Mouse (Mus musculus) megakaryocyte progenitor cell, adult 5-6 weeks (primary cell): ENCODE results near the gene Gnas. TPM values are rescaled to one million over a fixed set of nuclear protein-coding genes. Genes with fewer than 3 reads are reported as not detected.

Experiments
- ATAC-seq: replicated peaks from 2 replicates; pipeline ENCODE4 v1.8.0; 2016; ENCODE audit warnings: mild to moderate bottlenecking, moderate TSS enrichment, inconsistent platforms; ENCODE audit not compliant: poor library complexity
- total RNA-seq, 2 experiments: library from RNA; stranded (forward) in 1 of 2; stranded (reverse) in 1 of 2; fragments of 157-497, 149-512 nt in 1 of 2; fragments of 200-1000 nt in 1 of 2; gene quantifications; 2 replicates each; pipeline versions ENCODE4 v1.2.3 to v1.2.4; 2015 to 2017

Gene Gnas
- total RNA-seq, 2 experiments from 2014 or later: 218 to 564 TPM

- peak; percentile 57 for ATAC-seq
Observed at GRCm38 (mm10) chr2:174327295-174327981, 43.3 kb downstream of the Gnas start.

DNA sequence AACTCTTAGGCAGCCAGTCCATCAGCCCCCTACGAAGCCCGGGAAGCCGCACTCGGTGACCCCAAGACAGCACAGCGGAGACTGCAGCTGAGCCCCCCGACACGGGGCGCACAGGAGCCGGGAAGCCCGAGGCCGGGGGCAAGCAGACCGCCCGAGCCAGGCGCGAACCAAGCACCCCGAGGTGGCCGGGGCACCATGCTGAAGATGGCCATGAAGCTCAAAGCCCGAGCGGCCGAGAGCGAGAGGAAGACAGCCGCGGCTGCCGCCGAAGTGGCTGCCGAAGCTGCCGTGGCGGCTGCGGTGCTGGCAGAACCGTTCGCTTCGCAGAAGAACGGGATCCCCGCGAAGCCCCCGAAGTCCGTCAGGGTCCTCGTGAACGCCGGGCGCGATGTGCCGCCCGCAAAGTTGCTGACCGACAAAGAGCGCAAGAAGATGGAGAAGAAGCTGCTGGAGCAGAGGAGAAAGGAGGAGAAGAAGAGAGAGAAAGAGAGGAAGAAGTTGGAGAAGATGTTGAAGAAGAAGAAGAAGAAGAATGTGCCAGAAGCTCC, 44.3 kb downstream of the Gnas start:
- ATAC-seq: no peak

- ATAC-seq: peak; percentile 2
Observed at GRCm38 (mm10) chr2:174328926-174329662, 45.0 kb downstream of the Gnas start.

- ATAC-seq: peak; percentile 22
Observed at GRCm38 (mm10) chr2:174329663-174330615, 45.8 kb downstream of the Gnas start.

DNA sequence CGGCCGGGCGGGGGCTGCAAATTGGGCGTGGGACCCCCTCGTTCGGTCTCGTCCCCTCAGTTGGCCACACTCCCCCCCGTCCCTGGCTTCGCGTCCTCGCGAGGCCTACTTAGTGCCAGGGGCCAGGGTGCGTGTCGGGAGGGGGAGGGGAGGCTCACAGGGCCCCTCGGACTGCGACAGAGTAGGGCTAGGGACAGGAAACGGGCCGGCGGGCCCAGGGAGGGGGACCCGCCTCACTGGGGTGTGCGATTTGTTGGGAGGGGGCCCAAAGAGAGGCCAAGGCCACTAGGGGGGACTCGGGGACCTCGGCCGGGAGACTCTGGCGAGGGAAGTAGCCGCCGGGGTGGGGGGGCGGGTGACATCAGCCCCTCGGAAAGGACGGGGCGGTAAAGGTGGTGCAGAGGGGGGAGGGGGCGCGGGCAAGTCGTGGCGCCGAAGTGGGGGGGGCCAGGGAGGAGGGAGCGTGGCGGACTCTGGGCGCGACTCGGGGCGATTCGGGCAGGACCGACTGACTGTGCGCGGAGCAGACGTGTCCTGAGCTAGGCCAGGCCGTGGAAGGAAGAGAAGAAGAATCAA, 46.6 kb downstream of the Gnas start:
- peak; percentile 10 for ATAC-seq

GRCm38 (mm10) chr2:174331282-174332030, 47.3 kb downstream of the Gnas start:
- no peak for ATAC-seq

- peak; percentile 12; the same call in 1 of the 2 replicates for ATAC-seq
Observed at GRCm38 (mm10) chr2:174333239-174333890, 49.2 kb downstream of the Gnas start.

GRCm38 (mm10) chr2:174334415-174334814, 50.3 kb downstream of the Gnas start:
- ATAC-seq: no peak

DNA sequence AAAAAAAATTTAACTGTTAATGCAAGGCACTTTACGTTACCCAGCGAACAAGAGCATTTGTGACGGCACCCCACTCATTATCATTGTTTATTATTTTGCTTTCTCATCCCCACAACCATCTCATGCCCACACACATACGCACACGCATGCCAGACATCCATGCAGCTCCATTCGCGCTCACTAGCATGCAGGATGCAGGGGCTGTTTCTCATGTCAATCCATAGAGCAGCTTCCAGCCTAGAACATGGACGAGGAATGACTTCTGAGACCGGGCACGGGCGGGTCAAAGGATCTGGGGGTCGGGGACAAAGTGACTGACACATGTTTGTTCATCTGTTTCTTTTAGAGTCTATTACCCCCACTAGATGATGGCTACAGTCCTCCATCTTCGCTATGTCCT, 53.2 kb downstream of the Gnas start:
- ATAC-seq: no peak

DNA sequence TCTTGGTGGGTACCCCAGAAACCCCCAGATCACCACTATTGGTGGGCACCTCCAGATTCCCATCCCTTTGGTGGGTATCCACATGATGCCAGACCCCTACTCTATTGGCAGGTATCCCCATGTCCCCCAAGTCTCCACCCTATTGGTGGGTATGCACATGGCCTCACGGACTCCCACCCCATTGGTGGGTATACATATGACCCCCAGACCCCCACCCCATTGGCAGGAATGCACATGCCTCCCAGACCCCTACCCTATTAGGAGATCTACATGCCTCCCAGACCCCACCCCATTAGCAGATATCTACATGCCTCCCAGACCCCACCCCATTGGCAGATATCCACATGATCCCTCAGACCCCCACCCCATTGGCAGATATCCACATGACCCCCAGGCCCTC, 55.6 kb downstream of the Gnas start:
- no peak for ATAC-seq

GRCm38 (mm10) chr2:174340229-174340892, 56.2 kb downstream of the Gnas start:
- ATAC-seq: no peak

GRCm38 (mm10) chr2:174340893-174341580, 56.9 kb downstream of the Gnas start:
- no peak for ATAC-seq

DNA sequence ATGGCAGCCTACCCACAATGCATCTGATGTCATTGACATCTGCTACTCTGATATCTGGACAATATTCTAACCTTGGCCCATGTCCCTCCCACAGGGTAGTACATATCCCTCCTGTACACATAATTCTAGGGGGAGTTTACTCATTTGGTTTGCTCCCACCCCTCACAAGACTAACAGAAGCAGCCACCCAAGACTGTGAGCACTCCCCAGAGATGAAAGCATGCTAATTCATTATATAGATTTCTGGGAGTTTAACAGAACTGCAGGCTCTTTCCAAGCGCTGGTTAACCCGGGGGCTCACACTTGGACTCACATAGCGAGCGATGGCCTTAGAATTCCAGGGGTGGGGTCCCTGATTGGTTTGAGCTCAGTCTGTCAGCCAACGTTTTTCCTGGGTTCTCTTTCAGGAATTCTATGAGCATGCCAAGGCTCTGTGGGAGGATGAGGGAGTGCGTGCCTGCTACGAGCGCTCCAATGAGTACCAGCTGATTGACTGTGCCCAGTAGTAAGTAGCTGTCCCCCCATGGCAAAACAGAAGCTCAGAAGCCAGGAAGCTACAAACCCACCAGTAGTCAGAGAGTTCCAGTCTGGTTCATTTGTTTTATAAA, 58.8 kb downstream of the Gnas start:
- ATAC-seq: no peak

DNA sequence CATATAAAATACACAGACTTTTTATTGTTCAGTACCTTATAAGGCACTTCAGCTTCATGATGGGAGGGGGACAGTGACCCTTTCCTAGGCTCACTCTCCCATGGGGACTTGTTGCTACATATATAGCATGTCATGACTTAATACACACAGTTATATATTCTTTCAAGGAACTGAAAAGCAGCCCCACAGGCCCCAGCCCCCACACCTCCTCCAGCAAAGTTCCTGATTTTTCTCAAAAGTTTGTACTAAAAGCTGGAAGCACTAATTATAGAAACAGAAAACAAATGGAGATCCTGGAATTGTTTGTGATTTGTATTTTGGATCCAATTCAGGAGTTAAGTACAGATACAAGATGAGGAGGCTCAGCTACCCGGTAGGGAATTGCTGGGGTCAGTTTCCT, 59.4 kb downstream of the Gnas start:
- no peak for ATAC-seq

DNA sequence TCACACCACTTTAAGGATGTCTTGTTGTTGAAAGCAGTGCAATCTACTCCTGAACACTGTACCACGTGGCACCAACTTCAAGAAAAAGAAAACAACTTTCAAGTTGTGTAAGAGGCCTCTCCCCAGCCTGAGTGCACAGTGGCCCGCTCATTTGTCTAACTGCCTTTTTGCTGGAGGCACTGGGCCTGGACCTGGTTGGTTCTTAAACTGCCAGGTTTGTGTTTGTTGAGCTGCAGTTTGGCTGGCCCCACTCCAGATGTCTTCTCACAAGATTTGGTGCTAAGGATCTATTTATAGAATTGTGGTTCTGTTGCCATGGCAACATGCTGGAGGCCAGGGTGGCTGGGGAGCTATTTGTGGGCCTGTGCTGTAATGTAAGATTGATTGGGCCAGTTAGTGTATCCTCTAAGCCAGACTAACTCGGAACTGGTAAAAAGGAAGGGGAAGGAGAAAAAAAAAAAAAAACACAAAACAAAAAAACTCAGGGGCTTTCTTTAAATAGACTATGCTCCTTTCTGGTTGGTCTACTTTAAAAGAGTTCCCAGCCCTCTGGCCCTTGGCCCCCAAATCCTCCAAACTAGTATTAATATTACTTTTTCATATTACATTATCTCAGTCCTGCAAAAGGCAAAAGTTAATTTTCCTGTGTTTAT, 60.0 kb downstream of the Gnas start:
- ATAC-seq: peak; percentile 90

- ATAC-seq: no peak
Observed at GRCm38 (mm10) chr2:174344996-174345395, 60.9 kb downstream of the Gnas start.

GRCm38 (mm10) chr2:174346612-174346998, 62.5 kb downstream of the Gnas start, which contains the start of gene Gm20721:
Gene Gm20721, minus strand, starts transcription at chr2:174346712.
- no peak for ATAC-seq
